Mouse (Mus musculus): Measurements from ENCODE around the gene Ntng1. TPM values are rescaled to one million over a fixed set of nuclear protein-coding genes. Genes with fewer than 3 reads are reported as not detected.

The Ntng1 gene
- total and polyA plus RNA-seq, 2 experiments from 2014 or later, result 20.1 to 28.2 TPM

GRCm38 (mm10) chr3:110022783-110023599 is 120.8 kb downstream of the Ntng1 start:
- no peak for ATAC-seq
- Histone ChIP-seq H3K27ac (no peak overlapping the region), H3K9me3 (ENCODE audit: low read length) (no peaks in the 10 kb centered on the region), H3K36me3 (ENCODE audit: insufficient read depth, low read length) (no peaks in the 10 kb centered on the region), H3K4me2 (ENCODE audit: low read depth, low read length) (no peak overlapping the region), H3K4me1 (ENCODE audit: insufficient read depth, low read length) (no peaks in the 10 kb centered on the region), H3K4me3 (ENCODE audit: low read length) (no peak overlapping the region), H3K9ac (replicated peaks; ENCODE audit: low read length) (no peak overlapping the region), H3K27me3 (ENCODE audit: insufficient read depth, low read length) (no peaks in the 10 kb centered on the region)
- 47% methylated on average over 18 of the region's 18 CpGs for WGBS
- TF ChIP-seq CTCF (IDR thresholded peaks at IDR 0.05; ENCODE audit: low read depth), result no peak
- DNase-seq (ENCODE audit: low spot score), result no peak

GRCm38 (mm10) chr3:110010870-110011626 is 132.8 kb downstream of the Ntng1 start:
- TF ChIP-seq CTCF (IDR thresholded peaks at IDR 0.05; ENCODE audit: low read depth), result no peak
- H3K9me3 ChIP-seq (ENCODE audit: low read length), result no peaks in the 10 kb centered on the region
- H3K9ac ChIP-seq (replicated peaks; ENCODE audit: low read length), result no peak overlapping the region
- 71% methylated on average over 14 of the region's 14 CpGs for WGBS
- H3K4me1 ChIP-seq (ENCODE audit: insufficient read depth, low read length), result no peaks in the 10 kb centered on the region
- H3K27ac ChIP-seq, result no peak overlapping the region
- H3K4me3 ChIP-seq (ENCODE audit: low read length), result no peak overlapping the region
- no peaks in the 10 kb centered on the region for H3K36me3 ChIP-seq (ENCODE audit: insufficient read depth, low read length)
- ATAC-seq, result no peak
- no peak overlapping the region for H3K4me2 ChIP-seq (ENCODE audit: low read depth, low read length)
- DNase-seq (ENCODE audit: low spot score), result no peak
- no peaks in the 10 kb centered on the region for H3K27me3 ChIP-seq (ENCODE audit: insufficient read depth, low read length)

GRCm38 (mm10) chr3:110010441-110010840 is 133.4 kb downstream of the Ntng1 start:
- Histone ChIP-seq H3K27ac (no peak overlapping the region), H3K4me2 (ENCODE audit: low read depth, low read length) (no peak overlapping the region), H3K4me3 (ENCODE audit: low read length) (no peak overlapping the region), H3K4me1 (ENCODE audit: insufficient read depth, low read length) (no peaks in the 10 kb centered on the region), H3K9me3 (ENCODE audit: low read length) (no peaks in the 10 kb centered on the region), H3K9ac (replicated peaks; ENCODE audit: low read length) (no peak overlapping the region), H3K36me3 (ENCODE audit: insufficient read depth, low read length) (no peaks in the 10 kb centered on the region), H3K27me3 (ENCODE audit: insufficient read depth, low read length) (no peaks in the 10 kb centered on the region)
- TF ChIP-seq CTCF (IDR thresholded peaks at IDR 0.05; ENCODE audit: low read depth), result no peak
- no peak for ATAC-seq
- no peak for DNase-seq (ENCODE audit: low spot score)
- 42% methylated on average over 2 of the region's 2 CpGs for WGBS

- H3K36me3 ChIP-seq (ENCODE audit: insufficient read depth, low read length), result no peaks in the 10 kb centered on the region
- no peak overlapping the region for H3K4me2 ChIP-seq (ENCODE audit: low read depth, low read length)
- TF ChIP-seq CTCF (IDR thresholded peaks at IDR 0.05; ENCODE audit: low read depth), result no peak
- no peaks in the 10 kb centered on the region for H3K27me3 ChIP-seq (ENCODE audit: insufficient read depth, low read length)
- H3K4me3 ChIP-seq (ENCODE audit: low read length), result no peak overlapping the region
- H3K9ac ChIP-seq (replicated peaks; ENCODE audit: low read length), result no peak overlapping the region
- DNase-seq (ENCODE audit: low spot score) (no peak), ATAC-seq (no peak)
- no peaks in the 10 kb centered on the region for H3K4me1 ChIP-seq (ENCODE audit: insufficient read depth, low read length)
- H3K27ac ChIP-seq, result no peak overlapping the region
- WGBS, result 25% methylated on average over 5 of the region's 5 CpGs
- no peaks in the 10 kb centered on the region for H3K9me3 ChIP-seq (ENCODE audit: low read length)
Observed at GRCm38 (mm10) chr3:110000349-110000748, 143.5 kb downstream of the Ntng1 start.

- DNase-seq (ENCODE audit: low spot score) (peak; percentile 5), ATAC-seq (peak; percentile 66)
- 44% methylated on average over 4 of the region's 4 CpGs for WGBS
- Histone ChIP-seq H3K4me2 (ENCODE audit: low read depth, low read length) (no peak overlapping the region), H3K4me3 (ENCODE audit: low read length) (no peak overlapping the region), H3K4me1 (ENCODE audit: insufficient read depth, low read length) (no peaks in the 10 kb centered on the region; the same call in 1 of the 2 replicates), H3K27ac (peak overlapping the region; percentile 16), H3K9me3 (ENCODE audit: low read length) (no peaks in the 10 kb centered on the region), H3K36me3 (ENCODE audit: insufficient read depth, low read length) (no peaks in the 10 kb centered on the region), H3K27me3 (ENCODE audit: insufficient read depth, low read length) (no peaks in the 10 kb centered on the region), H3K9ac (replicated peaks; ENCODE audit: low read length) (no peak overlapping the region)
- no peak for TF ChIP-seq CTCF (IDR thresholded peaks at IDR 0.05; ENCODE audit: low read depth)
Observed at GRCm38 (mm10) chr3:109995663-109996024, 148.2 kb downstream of the Ntng1 start.

GRCm38 (mm10) chr3:109994978-109995662 is 148.7 kb downstream of the Ntng1 start:
- Histone ChIP-seq H3K4me1 (ENCODE audit: insufficient read depth, low read length) (no peaks in the 10 kb centered on the region; the same call in 1 of the 2 replicates), H3K9me3 (ENCODE audit: low read length) (no peaks in the 10 kb centered on the region), H3K27me3 (ENCODE audit: insufficient read depth, low read length) (no peaks in the 10 kb centered on the region), H3K4me3 (ENCODE audit: low read length) (no peak overlapping the region), H3K36me3 (ENCODE audit: insufficient read depth, low read length) (no peaks in the 10 kb centered on the region), H3K9ac (replicated peaks; ENCODE audit: low read length) (no peak overlapping the region), H3K27ac (peak overlapping the region; percentile 64), H3K4me2 (ENCODE audit: low read depth, low read length) (no peak overlapping the region)
- peak; percentile 81 for DNase-seq (ENCODE audit: low spot score)
- 16% methylated on average over 6 of the region's 6 CpGs for WGBS
- TF ChIP-seq CTCF (IDR thresholded peaks at IDR 0.05; ENCODE audit: low read depth), result no peak
- peak; percentile 97 for ATAC-seq

Measured in hindbrain, postnatal 0 days (tissue).